Mouse (Mus musculus): ENCODE data around the gene Fam126a.

DNA sequence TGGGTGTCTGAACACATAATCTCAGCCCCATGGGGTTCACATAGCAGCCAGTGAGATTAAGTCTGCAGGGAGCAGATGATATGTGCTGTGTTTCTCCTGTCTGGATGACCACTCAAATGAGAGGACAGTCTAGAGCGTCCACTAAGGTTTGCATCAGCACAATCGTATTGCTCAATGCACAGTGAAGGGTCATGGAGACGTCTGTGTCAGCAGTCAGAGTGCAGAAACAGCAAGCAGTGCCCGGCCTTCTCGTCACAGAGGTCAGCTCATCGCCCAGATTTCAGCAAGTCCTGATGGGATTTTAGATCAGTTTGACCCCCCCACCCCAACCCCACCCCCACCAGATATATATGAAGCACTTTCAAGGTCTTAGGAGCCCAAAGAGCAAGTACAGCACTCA is 38.5 kb upstream of the Fam126a start:
- no peak for TF ChIP-seq ZC3H11A (IDR thresholded peaks at IDR 0.05; ENCODE audit: borderline replicate concordance, low read depth, low read length)
- no peak for TF ChIP-seq MAFK (IDR thresholded peaks at IDR 0.05; ENCODE audit: insufficient read depth, low read depth, low read length)
- no peak for TF ChIP-seq CHD2 (IDR thresholded peaks at IDR 0.05; ENCODE audit: low read depth, low read length)
- no peak for TF ChIP-seq HCFC1 (IDR thresholded peaks at IDR 0.05; ENCODE audit: borderline replicate concordance, insufficient read depth, low read length)
